27 mouse cellular contexts compared by ENCODE assay signal in the genomic region with DNA sequence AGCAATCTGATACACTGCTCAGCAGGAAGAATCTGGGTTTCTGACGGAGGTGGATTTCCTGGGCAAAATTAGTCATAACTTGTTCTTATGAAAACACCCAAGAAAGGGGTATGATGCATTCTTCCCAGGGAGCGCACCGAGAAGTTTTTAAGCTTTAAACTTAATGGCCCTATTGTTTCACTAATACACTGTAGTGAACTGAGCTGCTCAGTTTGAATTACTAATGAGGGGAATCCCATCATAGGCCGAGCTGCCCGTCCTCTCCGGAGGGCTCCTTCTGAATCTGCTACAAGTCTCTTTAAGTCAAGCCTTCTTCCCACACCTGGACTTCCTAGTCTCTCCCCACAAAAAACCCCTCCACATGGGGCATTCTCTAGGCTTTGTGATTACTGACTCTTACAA.
DNase-seq lines count a peak whose midpoint lies in the region; ATAC-seq and TF ChIP-seq lines count a peak whose summit lies in the region.
"Had no signal": no experiment of that assay in that cellular context is flagged by ENCODE, and none has a peak within 500 bp of the region (broad histone marks: within the 10 kb centered on the region; RNA-seq: fewer than 3 reads in every experiment).

No protein-coding gene starts in this region.

- H3K9me3 ChIP-seq in limb, embryonic 10.5 days (replicated peaks), result no peaks in the 10 kb centered on the region
- H3K9me3 ChIP-seq: forebrain, embryonic 12.5 days; heart, embryonic 10.5 days; kidney, embryonic 15.5 days; limb, embryonic 13.5 days; liver, embryonic 13.5 days; midbrain, embryonic 13.5 days; neural tube, embryonic 12.5 days; stomach, embryonic 15.5 days had no signal

- no peak overlapping the region for H3K4me3 ChIP-seq in embryonic fibroblast, embryonic 13.5 days (ENCODE audit: insufficient read depth, low read length)
- H3K4me3 ChIP-seq in limb, embryonic 10.5 days, result no peak overlapping the region
- H3K4me3 ChIP-seq: forebrain, embryonic 12.5 days; heart, embryonic 10.5 days; kidney, embryonic 15.5 days; limb, embryonic 13.5 days; liver, embryonic 13.5 days; midbrain, embryonic 13.5 days; neural tube, embryonic 12.5 days; stomach, embryonic 15.5 days had no signal

- H3K27ac ChIP-seq in embryonic fibroblast, embryonic 13.5 days (ENCODE audit: insufficient read depth, low read length), result peak overlapping the region; percentile 99
- H3K27ac ChIP-seq in limb, embryonic 10.5 days, result no peak overlapping the region
- H3K27ac ChIP-seq: forebrain, embryonic 12.5 days; heart, embryonic 10.5 days; hindbrain, embryonic 14.5 days; kidney, embryonic 15.5 days; limb, embryonic 13.5 days; liver, embryonic 13.5 days; midbrain, embryonic 13.5 days; neural tube, embryonic 12.5 days; stomach, embryonic 15.5 days had no signal

- TF ChIP-seq CTCF in embryonic fibroblast, embryonic 13.5 days (IDR thresholded peaks at IDR 0.05; ENCODE audit: borderline replicate concordance, insufficient read depth, low read length), result no peak

- peak; percentile 28 for DNase-seq in retina, postnatal 1 day
- DNase-seq in retina, embryonic 14.5 days (ENCODE audit: low spot score), result no peak
- peak; percentile 48 for DNase-seq in Muller cell, postnatal 12 days (ENCODE audit: inconsistent ontology term)
- no peak for DNase-seq in cerebellum, adult 11-12 months
- no peak for DNase-seq in limb, embryonic 10.5 days (ENCODE audit: low spot score)
- DNase-seq: cerebellum, adult 9-10 months; heart, postnatal 4 days; kidney, postnatal 36 days; layer of hippocampus, postnatal 36 days; liver, embryonic 13.5 days; lung, adult 2 months; lung, postnatal 14 days; thymus, adult 18-20 months; thymus, postnatal 36 days had no signal

- peaks cover 8% of the 10 kb centered on the region for H3K4me1 ChIP-seq in embryonic fibroblast, embryonic 13.5 days (ENCODE audit: control insufficient read depth, insufficient read depth, low read length)
- H3K4me1 ChIP-seq in limb, embryonic 10.5 days, result no peaks in the 10 kb centered on the region
- H3K4me1 ChIP-seq: limb, embryonic 13.5 days; liver, embryonic 13.5 days; neural tube, embryonic 12.5 days; stomach, embryonic 15.5 days had no signal

- no peak for ATAC-seq in megakaryocyte-erythroid progenitor cell, adult 5-6 weeks (replicated peaks; ENCODE audit: low FRiP score, low TSS enrichment, poor library complexity, severe bottlenecking)
- no peak for ATAC-seq in megakaryocyte progenitor cell, adult 5-6 weeks (replicated peaks; ENCODE audit: poor library complexity)
- ATAC-seq: intestine, embryonic 16.5 days; midbrain, embryonic 13.5 days had no signal

- WGBS in limb, embryonic 10.5 days, result 45% methylated on average over 6 of the region's 6 CpGs

- TF ChIP-seq POLR2A in embryonic fibroblast, embryonic 13.5 days (IDR thresholded peaks at IDR 0.05; ENCODE audit: low read depth, low read length), result no peak

- H3K36me3 ChIP-seq in limb, embryonic 10.5 days, result no peaks in the 10 kb centered on the region
- H3K36me3 ChIP-seq: forebrain, embryonic 12.5 days; G1E; heart, embryonic 10.5 days; kidney, embryonic 15.5 days; limb, embryonic 13.5 days; liver, embryonic 13.5 days; midbrain, embryonic 13.5 days; neural tube, embryonic 12.5 days; stomach, embryonic 15.5 days had no signal

- no peaks in the 10 kb centered on the region for H3K27me3 ChIP-seq in limb, embryonic 10.5 days (ENCODE audit: low read depth, poor library complexity, severe bottlenecking)
- H3K27me3 ChIP-seq: forebrain, embryonic 12.5 days; kidney, embryonic 15.5 days; limb, embryonic 13.5 days; liver, embryonic 13.5 days; midbrain, embryonic 13.5 days; neural tube, embryonic 12.5 days; stomach, embryonic 15.5 days had no signal

Comparison
In these comparisons a context has a peak if more than half of its experiments do, and no peak if none do; other contexts are left out.
1. DNase-seq: peak in retina, postnatal 1 day (single experiment) and Muller cell, postnatal 12 days (single experiment); none in retina, embryonic 14.5 days (single experiment), cerebellum, adult 11-12 months (single experiment) and limb, embryonic 10.5 days (single experiment).